Mouse (Mus musculus) cortical plate, adult 2 months (tissue): ENCODE measurements around the gene Tril.

ENCODE experiments used
- CTCF ChIP-seq: fragments of 200-500 bp; IDR thresholded peaks from 2 replicates; pipeline ENCODE4 v1.5.1; 2011; ENCODE audit warnings: mild to moderate bottlenecking, control low read depth, low read length; ENCODE audit not compliant: insufficient read depth; ENCODE audit errors: extremely low read depth
- POLR2A ChIP-seq: fragments of 200-500 bp; IDR thresholded peaks from 2 replicates; pipeline ENCODE4 v1.6.1; 2011; ENCODE audit warnings: mild to moderate bottlenecking, low read length, control low read depth; ENCODE audit not compliant: insufficient read depth; ENCODE audit errors: extremely low read depth

DNA sequence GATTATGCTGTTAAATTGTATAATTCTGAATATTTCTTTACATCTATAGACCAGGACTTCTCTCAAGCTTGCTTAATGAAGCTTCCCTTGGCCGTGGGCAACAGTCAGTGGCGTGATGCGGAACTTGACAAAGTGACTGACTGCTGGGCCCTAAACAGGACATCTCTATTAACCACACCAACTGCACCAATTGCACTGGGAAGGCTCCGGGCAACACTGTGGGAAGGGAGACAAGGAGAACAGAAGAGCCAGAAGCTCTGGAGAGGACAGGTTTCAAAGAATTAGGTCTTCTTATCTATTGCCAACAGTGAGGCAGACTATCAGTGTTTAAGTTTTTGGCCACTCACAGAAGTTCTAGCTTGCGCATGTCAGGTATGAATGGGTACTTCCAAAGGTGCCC, 38.4 kb downstream of the Tril start:
- TF ChIP-seq CTCF (no peak), POLR2A (no peak)
